Mouse (Mus musculus) bone marrow macrophage, adult 2 months (primary cell): ENCODE data around the gene Tent4a. TPM values are rescaled to one million over a fixed set of nuclear protein-coding genes. Genes with fewer than 3 reads are reported as not detected.

Experiments
- H3K27ac ChIP-seq: 2 replicates; pipeline ENCODE4 v1.5.1; 2012; ENCODE audit warnings: low read depth, low read length; ENCODE audit not compliant: insufficient read depth
- H3K4me1 ChIP-seq: 2 replicates; pipeline ENCODE4 v1.6.1; 2012; ENCODE audit warnings: low read length; ENCODE audit not compliant: control insufficient read depth, insufficient read depth
- H3K4me3 ChIP-seq: 2 replicates; pipeline ENCODE4 v1.5.1; 2012; ENCODE audit warnings: mild to moderate bottlenecking, low read length, moderate library complexity; ENCODE audit not compliant: insufficient read depth
- CTCF ChIP-seq: IDR thresholded peaks from 2 replicates; pipeline ENCODE4 v1.5.1; 2012; ENCODE audit warnings: low read depth, mild to moderate bottlenecking, low read length, moderate library complexity
- POLR2A ChIP-seq: IDR thresholded peaks from 2 replicates; pipeline ENCODE4 v1.6.1; 2012; ENCODE audit warnings: mild to moderate bottlenecking, low read depth, low read length, borderline replicate concordance
- polyA plus RNA-seq: library from polyadenylated mRNA; stranded (reverse); fragments of >200 nt; gene quantifications from 2 replicates; pipeline ENCODE4 v1.2.4, GENCODE M21; 2012; ENCODE audit not compliant: missing spikeins, insufficient read depth, insufficient read length

The Tent4a gene
- polyA plus RNA-seq, 1 experiment, result 15.0 TPM

- H3K4me3 ChIP-seq, result peak overlapping the region; percentile 96
- H3K4me1 ChIP-seq, result peaks cover 28% of the 10 kb centered on the region
- H3K27ac ChIP-seq, result peak overlapping the region; percentile 76
- TF ChIP-seq CTCF (no peak), POLR2A (no peak; the same call in 1 of the 2 replicates)
Observed at GRCm38 (mm10) chr13:69534654-69535551, 486 bp upstream of the Tent4a start.

GRCm38 (mm10) chr13:69533405-69534333 is 748 bp downstream of the Tent4a start, which contains the start of gene Nsun2:
TSS of gene Nsun2 (plus strand) at chr13:69533746.
- Histone ChIP-seq H3K27ac (peak within 1 kb of the TSS; percentile 58), H3K4me3 (peak within 1 kb of the TSS; percentile 89), H3K4me1 (peaks cover 27% of the 10 kb centered on the region)
- no peak for TF ChIP-seq CTCF
- TF ChIP-seq POLR2A, result no peak

GRCm38 (mm10) chr13:69532893-69533404 is 1.5 kb downstream of the Tent4a start:
- Histone ChIP-seq H3K4me1 (peaks cover 29% of the 10 kb centered on the region), H3K4me3 (peak overlapping the region; percentile 89), H3K27ac (peak overlapping the region; percentile 58)
- no peak for TF ChIP-seq POLR2A
- no peak for TF ChIP-seq CTCF

- Histone ChIP-seq H3K4me3 (peak overlapping the region; percentile 89), H3K27ac (no peak overlapping the region), H3K4me1 (peaks cover 30% of the 10 kb centered on the region)
- TF ChIP-seq CTCF (no peak), POLR2A (no peak)
Observed at GRCm38 (mm10) chr13:69532101-69532892, 2.1 kb downstream of the Tent4a start.

- H3K27ac ChIP-seq, result no peak overlapping the region
- no peak for TF ChIP-seq POLR2A
- TF ChIP-seq CTCF, result no peak
- H3K4me3 ChIP-seq, result peak overlapping the region; percentile 89
- peaks cover 36% of the 10 kb centered on the region for H3K4me1 ChIP-seq
Observed at GRCm38 (mm10) chr13:69531431-69531830, 3.0 kb downstream of the Tent4a start.

- H3K27ac ChIP-seq, result no peak overlapping the region
- no peak for TF ChIP-seq POLR2A
- no peak overlapping the region for H3K4me3 ChIP-seq
- peaks cover 38% of the 10 kb centered on the region for H3K4me1 ChIP-seq
Observed at GRCm38 (mm10) chr13:69530951-69531350, 3.5 kb downstream of the Tent4a start.

GRCm38 (mm10) chr13:69530156-69530555 is 4.3 kb downstream of the Tent4a start:
- no peak overlapping the region for H3K4me3 ChIP-seq

GRCm38 (mm10) chr13:69528531-69528930 is 5.9 kb downstream of the Tent4a start:
- H3K27ac ChIP-seq, result no peak overlapping the region
- H3K4me3 ChIP-seq, result no peak overlapping the region
- TF ChIP-seq POLR2A (no peak), CTCF (no peak)
- H3K4me1 ChIP-seq, result peaks cover 42% of the 10 kb centered on the region

More at GRCm38 (mm10) chr13:69530156-69530555, 4.3 kb downstream of the Tent4a start:
- Histone ChIP-seq H3K4me1 (peaks cover 39% of the 10 kb centered on the region), H3K27ac (no peak overlapping the region)
- TF ChIP-seq CTCF (no peak), POLR2A (no peak)

- H3K4me1 ChIP-seq, result peaks cover 28% of the 10 kb centered on the region
- peak overlapping the region; percentile 28 for H3K4me3 ChIP-seq
- TF ChIP-seq CTCF, result no peak
- no peak for TF ChIP-seq POLR2A
- no peak overlapping the region for H3K27ac ChIP-seq
Observed at GRCm38 (mm10) chr13:69525867-69526266, 8.6 kb downstream of the Tent4a start.
